Mouse (Mus musculus) frontal cortex, postnatal 14 days (tissue): ENCODE results near the gene Gyg.

Experiments
- DNase-seq, 2 experiments: peaks; one replicate each; pipeline ENCODE4 v3.0.0; 2022; ENCODE audit warnings: low spot score in 2 of 2

Gyg gene

DNA sequence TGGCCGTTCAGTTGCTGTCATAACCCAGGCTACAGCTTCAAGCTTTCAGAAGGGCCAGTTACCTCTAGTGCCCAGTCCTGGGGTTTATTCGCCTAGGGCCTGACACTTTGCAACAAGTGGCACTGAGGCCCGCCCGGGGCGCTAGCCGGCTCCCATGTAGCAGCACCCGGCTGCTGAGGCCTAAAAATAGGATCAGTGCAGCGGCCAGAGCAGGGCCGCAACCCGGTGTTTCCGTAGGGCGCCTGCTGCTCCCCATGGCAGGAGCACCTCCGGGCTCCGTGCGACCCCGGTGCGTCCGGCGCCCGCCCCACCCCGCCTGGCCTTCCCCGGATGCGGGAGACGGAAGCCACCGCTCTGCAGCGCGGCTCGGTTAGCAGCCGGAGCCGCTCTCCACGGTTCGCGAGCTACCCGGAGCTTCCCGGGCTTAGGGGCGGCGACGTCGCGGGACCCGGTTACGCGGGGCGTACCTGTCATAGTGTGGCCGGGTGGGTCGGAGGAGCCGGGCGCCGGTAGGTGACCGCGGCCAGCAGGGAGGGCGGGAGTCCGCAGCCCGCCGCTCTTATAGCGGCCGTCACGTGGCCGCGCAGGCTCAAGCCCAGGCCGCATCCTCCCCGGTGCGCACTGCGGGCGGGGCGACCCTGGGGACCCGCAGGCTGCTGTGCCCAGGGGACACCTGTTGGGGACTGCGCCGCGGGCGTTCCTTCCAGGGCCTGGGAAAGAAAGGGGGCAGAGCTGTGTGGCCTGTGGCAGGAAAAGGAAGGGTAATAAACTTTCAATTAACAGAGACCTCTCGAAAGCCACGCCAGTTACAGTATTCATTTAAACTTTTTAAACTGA is at the start of gene Gyg:
Gyg (minus strand) TSS at position 787 of the 837 bp plus-strand sequence.
- DNase-seq: peak in 1 of 2 experiments; percentile 38

DNA sequence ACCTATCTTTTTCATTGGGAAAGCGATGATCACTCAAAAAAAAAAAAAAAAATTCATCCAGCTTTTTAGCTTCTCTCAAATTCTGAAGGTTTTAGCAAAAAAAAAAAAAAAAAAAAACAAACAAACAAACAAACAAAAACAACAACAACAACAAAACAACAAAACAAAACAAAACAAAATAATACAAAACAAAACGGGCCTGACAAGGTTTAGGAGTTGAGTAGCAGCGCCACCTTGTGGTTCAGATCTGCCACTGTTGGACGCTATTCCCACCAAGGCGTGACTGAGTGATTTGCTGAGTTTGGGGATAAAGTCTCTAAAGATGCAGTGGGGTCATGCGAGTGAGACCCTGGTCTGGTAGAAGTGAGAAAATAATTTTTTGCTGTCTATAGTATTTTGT is 43.8 kb upstream of the Gyg start:
- peak in 1 of 2 experiments; percentile 44 for DNase-seq

DNA sequence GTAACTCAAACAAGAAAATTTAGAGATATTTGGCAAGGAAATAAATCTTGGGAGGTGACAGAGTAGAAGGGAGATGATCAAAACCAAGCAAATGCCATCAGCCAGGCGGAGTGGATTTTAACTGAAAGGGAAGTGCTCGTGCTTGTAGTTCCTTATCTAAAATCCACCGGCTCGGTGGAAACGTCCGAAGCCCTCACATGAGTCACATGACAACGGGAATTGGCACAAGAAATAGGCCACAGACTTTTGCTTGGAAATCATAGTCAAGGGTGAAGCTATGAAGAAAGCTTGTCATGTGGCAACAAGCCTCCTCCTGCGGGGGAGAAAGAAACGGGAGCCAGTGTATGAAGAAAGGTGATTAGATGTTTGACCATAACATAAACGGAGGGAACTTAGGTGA is 42.8 kb upstream of the Gyg start:
- DNase-seq: no peak

DNA sequence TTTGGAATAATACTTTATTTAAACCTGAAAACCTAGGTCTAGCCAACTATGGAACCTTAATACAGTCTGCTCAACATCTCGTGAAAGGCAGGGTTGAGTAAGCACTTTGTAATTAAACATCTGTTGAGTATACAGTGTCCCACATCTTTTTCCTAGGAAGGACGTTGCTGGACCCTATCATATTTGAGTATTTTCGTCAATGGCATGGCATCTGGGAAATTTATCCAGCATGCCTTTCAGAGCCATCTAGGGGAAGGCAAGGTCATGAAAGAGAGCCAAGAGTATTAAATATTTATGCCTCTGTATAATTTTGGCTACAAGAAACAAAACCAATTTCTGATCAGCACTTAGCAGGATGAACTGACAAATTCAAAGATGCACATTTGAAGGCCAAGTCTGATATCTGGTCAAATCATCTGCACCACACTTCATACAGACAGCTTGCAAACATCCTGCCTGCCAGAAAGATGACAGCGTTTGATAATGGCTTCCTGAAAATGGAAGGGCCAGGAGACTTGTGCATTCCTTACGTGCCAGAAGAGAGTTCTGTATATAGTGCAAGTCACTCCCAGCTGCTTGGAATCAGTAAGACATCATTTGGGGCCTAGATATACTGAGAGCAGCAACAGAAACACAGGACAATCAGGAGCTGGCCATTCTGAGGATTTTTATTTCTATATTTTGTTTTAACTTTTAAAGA is 34.0 kb upstream of the Gyg start:
- no peak for DNase-seq

DNA sequence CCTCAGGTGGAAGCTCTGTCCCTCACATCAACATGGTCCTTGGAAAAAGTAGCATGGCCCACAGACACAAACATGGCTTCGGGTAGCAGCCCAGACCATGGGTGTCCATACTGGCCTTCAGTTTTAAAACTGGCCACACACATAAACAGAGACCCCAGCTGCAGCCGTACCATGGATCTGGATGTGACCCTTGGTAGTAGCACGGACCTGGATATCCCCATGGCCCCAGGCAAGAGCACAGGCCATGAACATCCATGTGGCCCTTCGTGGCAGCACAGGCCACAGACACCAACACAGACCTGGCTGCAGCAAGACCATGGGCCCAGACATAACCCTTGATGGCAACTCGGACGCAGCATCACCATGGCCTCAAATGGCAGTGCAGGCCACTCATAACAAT is 17.3 kb upstream of the Gyg start:
- no peak for DNase-seq

DNA sequence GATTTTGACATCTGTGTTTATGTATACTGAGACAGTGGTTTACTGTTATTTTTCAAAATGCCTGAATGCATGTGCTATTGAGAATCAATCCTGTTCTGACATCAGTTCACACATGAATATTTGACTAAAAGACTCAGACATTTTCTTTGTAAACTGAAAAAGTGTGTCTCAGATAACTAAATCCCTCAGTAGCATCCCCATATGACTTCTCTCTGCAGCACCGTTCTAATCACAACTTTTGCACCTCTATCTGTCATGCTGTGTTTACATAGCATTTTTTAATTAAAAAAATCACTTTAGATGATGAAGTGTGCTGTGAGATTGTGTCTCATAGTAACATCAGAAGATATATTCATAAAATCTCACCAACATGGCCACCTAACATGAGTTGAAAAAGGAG is 12.4 kb upstream of the Gyg start:
- no peak for DNase-seq

DNA sequence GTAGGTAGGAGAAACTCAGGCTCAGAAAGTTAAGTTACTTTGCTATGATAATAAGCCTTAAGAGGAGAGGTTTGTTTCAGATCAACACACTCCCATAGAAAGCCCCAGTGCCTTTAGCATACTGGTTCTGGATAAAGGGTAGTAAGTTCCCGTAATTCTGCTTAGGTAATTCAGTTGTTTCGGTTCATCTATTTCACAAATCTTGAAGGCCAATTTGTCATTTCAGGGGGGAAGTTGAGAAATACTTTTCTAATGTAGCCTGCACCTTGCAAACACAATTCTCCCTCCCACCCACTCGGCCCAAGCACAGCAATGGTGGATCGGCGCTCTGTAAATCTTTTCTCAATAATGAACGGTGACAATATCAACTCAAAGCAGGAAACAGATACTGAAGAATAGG is 359 bp upstream of the Gyg start:
- DNase-seq: no peak

DNA sequence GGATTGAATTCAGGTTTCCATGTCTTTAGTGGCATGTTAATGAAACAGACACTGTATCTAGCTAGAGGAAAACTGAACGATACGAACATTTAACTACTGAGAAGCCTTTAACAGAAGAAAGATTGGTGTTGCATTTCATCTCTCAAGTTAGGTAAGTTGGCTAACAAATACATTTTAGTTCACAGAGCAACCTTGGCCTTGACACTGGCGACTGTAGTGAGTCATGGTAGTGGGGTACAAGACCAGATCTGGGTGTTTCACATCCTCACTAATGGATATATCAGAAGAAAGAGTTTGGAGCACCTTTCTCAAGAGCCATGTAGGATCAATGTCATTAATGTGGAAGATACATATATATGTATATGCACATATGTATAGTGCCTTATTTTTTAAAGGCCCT is 3.5 kb downstream of the Gyg start:
- no peak for DNase-seq

DNA sequence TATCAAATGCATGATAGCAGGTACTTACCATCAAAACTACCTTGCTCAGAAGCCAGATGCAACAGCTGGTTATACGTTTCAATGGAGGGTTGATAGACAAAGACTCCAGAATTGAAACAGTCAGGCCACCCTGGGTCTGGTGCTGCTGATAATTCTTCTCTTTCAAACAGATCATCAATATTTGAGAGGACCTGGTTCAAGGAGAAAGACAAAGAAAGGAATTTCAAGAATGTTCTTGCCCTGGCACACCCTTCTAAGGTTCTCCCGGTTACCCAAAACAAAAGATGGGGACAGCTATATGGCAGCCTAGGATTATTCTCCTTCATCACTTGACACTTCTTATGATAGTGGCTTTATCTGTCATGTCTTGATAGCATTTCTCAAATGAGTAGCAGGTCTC is 4.6 kb downstream of the Gyg start:
- no peak for DNase-seq

DNA sequence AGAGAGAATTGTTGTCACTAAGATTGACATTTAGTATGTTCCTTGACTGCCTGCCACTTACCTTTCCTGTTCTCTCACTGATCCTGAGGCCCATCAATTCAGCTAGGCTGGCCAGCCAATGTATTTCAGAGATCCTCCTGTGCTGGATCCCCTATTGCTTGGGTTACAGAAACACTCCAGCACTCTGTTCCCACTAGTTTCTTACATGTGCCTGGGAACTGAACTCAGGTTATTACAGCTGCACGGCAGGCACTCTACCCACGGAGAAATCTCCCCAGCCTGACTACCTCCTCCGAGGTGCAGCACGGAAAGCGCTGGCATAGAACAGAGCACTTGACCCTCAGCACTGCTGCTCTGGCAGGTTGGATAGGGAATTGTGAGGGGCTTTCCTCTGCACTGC is 7.5 kb downstream of the Gyg start:
- DNase-seq: no peak

DNA sequence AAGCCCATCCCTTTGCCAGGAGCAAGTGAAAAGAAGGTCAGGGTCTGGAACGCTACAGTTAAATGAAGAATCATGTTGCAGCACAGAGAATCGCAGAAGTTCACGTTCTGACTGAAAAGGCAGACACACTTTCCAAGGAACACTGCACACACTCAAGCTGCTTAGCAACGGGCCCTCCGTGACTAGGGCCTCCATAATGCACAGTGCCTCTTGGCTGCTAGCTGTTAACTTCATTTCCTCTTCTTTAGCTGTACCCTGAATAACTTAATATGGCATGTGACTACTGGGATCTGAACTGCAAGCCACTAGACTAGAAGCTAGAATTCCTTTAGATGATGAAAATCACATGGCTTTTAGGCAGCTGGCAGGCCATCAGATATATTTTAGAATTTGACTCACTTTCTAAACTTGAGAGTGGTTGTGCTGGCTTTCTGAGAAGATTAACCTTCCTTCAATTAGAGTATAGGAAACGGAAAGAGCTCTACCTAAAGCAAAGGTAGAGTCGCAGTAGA is 8.2 kb downstream of the Gyg start:
- peak in 1 of 2 experiments; percentile 13 for DNase-seq

DNA sequence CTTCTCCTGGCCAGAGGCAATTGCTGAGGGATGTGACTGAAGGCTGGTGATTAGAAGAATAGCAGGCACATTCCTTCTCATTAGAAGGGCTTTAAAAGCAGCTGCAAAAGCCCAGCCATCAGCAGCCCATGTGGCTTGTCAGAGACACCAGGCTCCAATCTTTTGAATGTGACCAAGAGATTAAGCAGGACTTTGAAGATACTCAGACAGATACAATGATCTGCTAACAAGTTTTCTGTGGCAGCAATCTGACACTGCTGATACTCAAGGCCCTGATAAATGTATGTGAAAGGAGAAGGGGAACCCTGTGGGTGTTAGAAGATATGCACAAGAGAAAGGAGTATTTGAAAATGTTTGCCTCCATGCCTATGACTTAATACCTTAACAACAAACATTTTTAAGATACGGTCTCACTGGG is 9.4 kb downstream of the Gyg start:
- no peak for DNase-seq

DNA sequence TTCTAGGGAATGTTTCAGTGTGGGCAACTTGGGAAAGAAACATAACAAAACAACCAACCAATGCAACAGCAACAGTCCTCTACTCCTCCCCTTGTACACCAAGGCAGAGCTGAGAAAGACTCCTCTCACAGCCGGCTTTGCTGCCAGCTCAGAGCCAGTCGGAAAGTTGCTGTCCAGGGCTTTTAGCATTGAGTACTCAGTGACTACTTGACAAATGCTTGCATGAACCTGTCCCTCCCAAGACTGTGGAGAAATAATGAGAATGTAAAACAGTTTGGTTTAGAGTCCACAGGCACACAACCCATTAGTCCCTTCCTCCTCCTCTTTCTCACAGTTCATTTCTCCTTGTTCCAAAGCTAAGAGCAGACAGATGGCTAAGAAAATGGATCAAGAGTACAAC is 10.7 kb downstream of the Gyg start:
- DNase-seq: no peak

DNA sequence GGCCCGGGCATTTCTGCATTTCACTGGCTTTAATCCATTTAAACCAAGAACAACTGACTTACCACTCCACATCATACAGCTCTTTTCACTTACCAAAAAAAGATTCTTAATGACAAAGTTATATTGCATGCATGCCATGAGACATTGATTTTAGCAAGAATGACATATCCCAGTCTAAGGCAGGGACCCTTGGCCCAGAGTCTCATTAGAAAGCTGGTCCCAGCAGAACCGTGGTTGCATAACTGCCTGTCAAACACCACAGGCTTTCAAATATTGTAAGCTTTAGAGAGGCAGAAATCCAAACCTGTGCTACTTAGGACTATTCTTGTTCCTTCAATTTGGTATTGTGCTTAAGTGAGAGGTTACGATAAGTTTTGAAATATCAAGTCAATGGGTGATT is 11.4 kb downstream of the Gyg start:
- DNase-seq: no peak

DNA sequence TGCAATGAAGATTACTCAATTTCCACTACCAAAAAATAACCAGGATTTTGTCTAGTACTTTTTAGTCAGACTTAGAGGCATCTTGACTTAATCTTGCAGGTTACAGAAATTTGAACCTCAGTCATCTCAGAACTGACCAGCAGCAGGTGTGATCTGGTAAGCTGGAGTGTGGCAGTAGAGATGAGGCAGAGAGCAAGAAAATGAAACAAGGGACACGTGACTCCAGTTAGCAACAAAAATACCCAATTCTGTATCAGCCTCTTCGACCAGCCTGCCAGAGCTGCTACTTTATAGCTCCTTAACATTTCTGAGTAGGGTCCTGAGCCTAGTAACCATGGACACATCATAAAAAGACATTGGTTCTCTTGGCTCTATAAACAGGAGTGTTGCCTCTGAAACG is 12.5 kb downstream of the Gyg start:
- DNase-seq: no peak

DNA sequence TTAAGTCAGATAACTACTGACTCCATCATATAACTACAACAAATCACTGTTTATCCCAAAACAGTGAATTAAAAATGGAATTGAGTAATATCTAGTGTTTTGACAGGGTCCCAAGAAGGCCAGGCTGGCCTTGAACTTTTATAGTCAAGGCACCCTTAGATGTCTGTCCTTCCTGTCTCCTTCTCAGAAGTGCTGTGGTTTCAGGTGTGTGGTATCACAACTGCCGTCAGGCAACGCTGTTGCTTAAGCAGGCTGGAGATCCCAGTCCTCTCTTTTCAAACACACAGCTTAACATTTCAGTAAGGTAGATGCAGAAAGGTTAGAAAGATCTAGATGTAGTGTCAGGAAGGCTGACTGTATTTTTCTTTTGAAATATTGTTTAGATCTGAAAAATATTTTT is 13.0 kb downstream of the Gyg start:
- no peak for DNase-seq

DNA sequence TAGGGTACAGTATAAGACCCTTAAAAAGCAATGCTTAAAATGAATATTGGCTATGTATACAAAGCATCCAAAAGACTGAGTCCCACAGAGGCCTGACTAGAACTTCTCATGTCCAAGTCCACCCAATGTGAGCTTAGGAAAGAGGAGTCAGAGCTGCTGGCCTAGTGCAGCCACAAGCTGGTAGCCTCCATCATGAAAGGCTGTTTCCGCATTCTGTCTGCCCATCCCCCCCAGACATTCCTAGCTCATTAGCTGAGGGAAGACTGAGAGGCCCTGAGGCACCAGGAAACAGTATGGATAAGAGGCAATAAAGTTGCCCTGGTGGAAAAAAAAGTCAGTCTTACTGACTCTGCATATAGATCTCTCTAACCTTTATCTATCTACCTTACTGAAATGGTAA is 13.4 kb downstream of the Gyg start:
- DNase-seq: no peak

DNA sequence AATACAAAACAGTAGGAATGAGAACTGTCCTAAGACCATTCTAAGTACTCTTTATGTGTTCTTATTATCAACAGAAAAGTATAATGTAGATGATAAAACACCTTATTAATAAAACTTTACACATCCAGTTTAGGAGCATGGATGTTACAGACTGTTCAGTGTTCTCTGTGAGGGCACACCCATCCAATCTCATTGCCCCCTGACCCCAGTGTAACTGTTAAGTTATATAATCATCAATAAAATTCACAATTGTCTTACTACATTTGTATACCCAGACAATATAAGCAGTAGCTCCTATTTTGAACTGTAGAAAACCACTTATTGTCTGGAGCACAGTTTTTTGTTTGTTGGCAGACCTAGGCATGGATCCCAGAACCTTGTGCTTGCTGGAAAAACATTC is 13.9 kb downstream of the Gyg start:
- DNase-seq: no peak

DNA sequence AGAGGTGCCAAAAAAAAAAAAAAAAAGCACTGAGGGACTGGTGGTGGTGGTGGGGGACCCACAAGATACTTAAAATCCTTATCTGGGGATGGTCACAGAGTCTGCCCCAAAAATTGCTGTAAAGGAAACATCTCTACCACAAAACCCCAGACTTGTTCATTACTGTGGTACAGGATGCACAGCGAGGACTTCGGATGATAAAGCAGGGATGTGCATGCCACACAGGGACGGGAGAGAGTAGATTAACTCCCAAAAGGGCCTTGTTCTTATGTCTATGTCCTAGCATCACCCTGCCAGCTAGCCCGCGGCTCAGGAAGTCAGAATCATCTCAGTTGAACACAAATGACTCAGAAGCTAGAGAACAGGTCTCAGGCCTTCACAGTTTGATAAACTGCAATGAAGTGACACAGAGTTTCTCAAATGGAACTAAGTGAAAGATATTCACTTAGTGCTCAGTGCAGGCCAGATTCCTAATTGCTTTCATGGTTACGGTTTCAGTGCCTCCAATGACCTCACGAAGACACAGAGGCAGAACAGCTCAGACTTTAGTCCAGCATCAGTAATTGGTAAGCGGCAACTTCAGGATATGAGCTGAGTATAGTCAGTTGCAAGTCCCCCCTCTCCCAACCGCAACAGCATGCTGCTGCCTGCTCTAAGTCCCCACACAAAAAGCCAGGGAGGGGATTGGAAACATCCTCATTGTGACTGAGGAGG is 18.1 kb downstream of the Gyg start:
- no peak for DNase-seq

DNA sequence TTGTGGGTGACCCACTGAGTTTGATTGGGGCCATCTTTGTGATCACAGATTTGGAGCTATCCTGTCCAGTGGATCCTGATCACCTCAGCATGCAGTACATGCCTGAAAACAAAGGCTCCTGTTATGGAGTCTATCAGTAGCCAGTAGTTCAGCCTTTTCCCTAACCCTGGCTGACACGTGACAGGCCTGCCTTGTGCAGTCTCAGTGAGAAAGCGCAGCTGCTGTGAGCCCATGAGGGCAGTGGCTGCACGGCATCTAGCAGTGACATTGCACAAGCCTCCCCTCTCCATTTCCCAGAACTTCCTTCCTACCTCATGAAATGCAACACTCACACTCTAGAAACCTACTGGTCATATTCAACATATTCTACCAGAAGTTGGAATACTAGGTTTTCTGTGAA is 20.6 kb downstream of the Gyg start:
- no peak for DNase-seq

DNA sequence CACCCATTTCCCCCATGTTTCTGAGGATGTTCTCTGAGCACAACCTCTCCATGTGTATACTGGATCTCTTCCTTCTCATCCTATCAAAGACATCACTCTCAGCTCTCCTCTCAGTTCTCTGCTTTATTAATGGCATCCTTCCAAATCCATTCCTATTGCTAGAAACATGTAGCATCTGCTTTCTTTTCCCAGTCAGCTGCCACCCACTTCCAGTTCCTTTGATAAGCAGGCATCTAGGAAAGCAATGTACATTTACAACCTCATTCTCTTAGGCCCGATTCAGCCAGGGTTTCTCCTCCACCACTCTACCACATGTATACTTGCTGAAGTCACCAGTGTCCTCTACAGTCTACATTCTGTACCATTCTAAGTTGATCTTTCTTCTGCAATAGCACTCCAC is 21.4 kb downstream of the Gyg start:
- DNase-seq: no peak

DNA sequence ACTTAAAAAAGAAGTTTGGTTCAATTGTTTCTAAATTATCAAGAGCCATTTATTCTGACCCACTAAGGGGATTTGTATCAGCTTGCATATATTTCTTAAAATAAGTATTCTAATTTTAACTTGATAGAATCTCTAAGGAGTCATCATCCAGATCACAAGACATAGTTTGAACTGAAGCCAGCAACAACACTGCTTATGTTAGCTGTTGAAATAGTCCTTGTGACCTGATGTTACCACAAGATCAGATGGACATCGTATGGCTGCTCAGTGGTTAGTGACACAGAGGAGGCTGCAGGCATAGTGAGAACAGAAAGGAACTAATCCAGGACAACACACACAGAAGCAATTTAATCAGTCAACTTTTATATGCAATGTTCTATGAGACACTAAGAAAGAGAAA is 22.4 kb downstream of the Gyg start:
- no peak for DNase-seq

DNA sequence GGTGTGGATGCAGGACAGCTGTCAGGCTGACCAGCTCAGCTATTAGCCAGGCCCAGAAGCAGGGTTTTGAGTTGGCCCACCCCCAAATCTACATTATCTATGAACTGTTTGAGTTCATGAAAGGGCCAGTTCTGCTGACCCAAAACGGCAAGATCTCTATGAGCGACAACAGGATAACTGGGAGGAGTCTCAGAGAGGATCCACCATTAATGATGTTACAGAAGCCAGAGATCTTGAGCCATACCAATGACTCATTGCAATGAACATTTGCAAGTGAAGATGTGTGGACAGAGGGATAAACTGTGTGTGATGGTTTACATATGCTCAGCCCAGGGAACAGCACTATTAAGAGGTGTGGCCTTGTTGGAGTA is 23.8 kb downstream of the Gyg start:
- DNase-seq: no peak
